Mouse (Mus musculus) heart, embryonic 12.5 days (tissue): ENCODE results near the gene Polm. TPM values are rescaled to one million over a fixed set of nuclear protein-coding genes. Genes with fewer than 3 reads are reported as not detected.

Source experiments
- ATAC-seq: fragments of 200-750 bp; cut with Nextera tagmentation; 2 replicates; pipeline ENCODE4 v1.8.0; 2017; ENCODE audit warnings: moderate TSS enrichment, moderate library complexity; ENCODE audit not compliant: insufficient number of reproducible peaks, low FRiP score
- H3K27ac ChIP-seq: fragments of 300-500 bp; sonication (generic); 2 replicates; pipeline ENCODE4 v1.5.1; 2016; ENCODE audit warnings: mild to moderate bottlenecking, moderate library complexity; ENCODE audit not compliant: poor library complexity, severe bottlenecking
- H3K27me3 ChIP-seq: fragments of 300-500 bp; sonication (generic); replicated peaks from 2 replicates; pipeline ENCODE4 v1.6.1; 2016; ENCODE audit warnings: mild to moderate bottlenecking, moderate library complexity
- H3K36me3 ChIP-seq: fragments of 300-500 bp; sonication (generic); 2 replicates; pipeline ENCODE4 v1.6.1; 2016; ENCODE audit warnings: mild to moderate bottlenecking, moderate library complexity
- H3K4me1 ChIP-seq: fragments of 300-500 bp; sonication (generic); replicated peaks from 2 replicates; pipeline ENCODE4 v1.6.1; 2016; ENCODE audit warnings: mild to moderate bottlenecking
- H3K4me2 ChIP-seq: fragments of 300-500 bp; sonication (generic); 2 replicates; pipeline ENCODE4 v1.6.1; 2016; ENCODE audit warnings: mild to moderate bottlenecking, moderate library complexity
- H3K4me3 ChIP-seq: fragments of 300-500 bp; sonication (generic); 2 replicates; pipeline ENCODE4 v1.5.1; 2016; ENCODE audit warnings: mild to moderate bottlenecking
- H3K9ac ChIP-seq: fragments of 300-500 bp; sonication (generic); 2 replicates; pipeline ENCODE4 v1.6.1; 2016; ENCODE audit warnings: mild to moderate bottlenecking, moderate library complexity
- H3K9me3 ChIP-seq: fragments of 300-500 bp; sonication (generic); replicated peaks from 2 replicates; pipeline ENCODE4 v1.6.1; 2016; ENCODE audit warnings: mild to moderate bottlenecking, moderate library complexity
- WGBS: fragments of 180-500 bp; shearing (Covaris S2); methylation state at CpG from one replicate; pipeline ENCODE4 v1.1.7; 2016; 5-methylcytosine and 5-hydroxymethylcytosine counted together
- polyA plus RNA-seq: library from polyadenylated mRNA; unstranded; fragments of >200 nt; fragmentation: Nextera tagmentation; extraction: Ambion mirVana; gene quantifications from 2 replicates; pipeline ENCODE4 v1.2.1, GENCODE M21; 2016

Polm gene
- polyA plus RNA-seq, 1 experiment from 2014 or later: 8.4 TPM

DNA sequence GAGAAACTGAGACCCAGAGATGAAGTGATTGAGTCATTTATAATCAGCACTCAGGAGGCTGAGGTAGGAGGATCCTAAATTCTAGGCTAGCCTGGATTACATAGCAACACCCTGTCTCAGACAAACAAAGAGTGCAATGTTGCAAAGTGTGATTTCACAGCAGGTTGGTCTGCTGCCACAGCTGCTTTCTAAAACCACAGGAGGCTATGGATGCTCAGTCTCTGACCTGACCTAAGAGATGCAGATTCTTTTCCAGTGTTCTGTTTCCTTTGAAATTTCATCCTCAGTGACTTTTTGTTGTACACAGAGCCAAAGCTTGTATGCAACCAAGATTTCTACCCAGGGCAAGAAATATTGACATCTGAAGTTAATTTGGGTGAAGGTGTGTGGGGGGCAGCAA is 17.7 kb upstream of the Polm start:
- Histone ChIP-seq H3K9me3 (peaks cover 4% of the 10 kb centered on the region; the same call in 1 of the 2 replicates), H3K36me3 (no peaks in the 10 kb centered on the region), H3K27me3 (no peaks in the 10 kb centered on the region; the same call in 1 of the 2 replicates), H3K4me3 (no peak overlapping the region), H3K27ac (no peak overlapping the region), H3K9ac (0 out of 2 replicates have a peak overlapping the region, but pooled peaks have one; percentile 4), H3K4me2 (no peak overlapping the region), H3K4me1 (peaks cover 38% of the 10 kb centered on the region)
- ATAC-seq: no peak

DNA sequence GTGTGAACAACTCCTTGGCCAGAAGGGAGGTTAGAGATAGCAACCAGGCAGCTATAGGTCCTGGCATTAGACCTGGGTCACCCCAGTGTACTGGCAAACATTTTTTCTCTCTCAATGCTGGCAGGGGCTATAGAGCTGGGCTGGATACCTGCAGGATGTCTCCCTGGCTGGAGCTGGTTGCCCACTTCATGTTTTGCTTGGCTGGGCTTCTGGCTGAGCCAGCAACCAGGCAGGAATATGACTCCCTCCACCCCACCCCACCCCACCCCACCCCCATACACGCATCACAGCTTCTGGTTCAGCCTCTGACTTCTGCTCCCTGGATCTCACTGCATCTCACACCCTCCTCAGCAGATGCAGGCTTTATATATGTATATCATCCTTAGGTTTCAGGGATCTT is 14.5 kb upstream of the Polm start:
- ATAC-seq: peak; percentile 47; the same call in 1 of the 2 replicates
- peak overlapping the region; percentile 39; the same call in 1 of the 2 replicates for H3K9ac ChIP-seq
- no peak overlapping the region for H3K27ac ChIP-seq
- peaks cover 51% of the 10 kb centered on the region for H3K4me1 ChIP-seq
- H3K4me2 ChIP-seq: no peak overlapping the region
- no peak overlapping the region for H3K4me3 ChIP-seq
- H3K27me3 ChIP-seq: no peaks in the 10 kb centered on the region
- H3K36me3 ChIP-seq: no peaks in the 10 kb centered on the region
- 0 out of 2 replicates have a peak, but pooled peaks cover 2% of the 10 kb centered on the region for H3K9me3 ChIP-seq
- 24% methylated on average over 1 of the region's 1 CpGs for WGBS

DNA sequence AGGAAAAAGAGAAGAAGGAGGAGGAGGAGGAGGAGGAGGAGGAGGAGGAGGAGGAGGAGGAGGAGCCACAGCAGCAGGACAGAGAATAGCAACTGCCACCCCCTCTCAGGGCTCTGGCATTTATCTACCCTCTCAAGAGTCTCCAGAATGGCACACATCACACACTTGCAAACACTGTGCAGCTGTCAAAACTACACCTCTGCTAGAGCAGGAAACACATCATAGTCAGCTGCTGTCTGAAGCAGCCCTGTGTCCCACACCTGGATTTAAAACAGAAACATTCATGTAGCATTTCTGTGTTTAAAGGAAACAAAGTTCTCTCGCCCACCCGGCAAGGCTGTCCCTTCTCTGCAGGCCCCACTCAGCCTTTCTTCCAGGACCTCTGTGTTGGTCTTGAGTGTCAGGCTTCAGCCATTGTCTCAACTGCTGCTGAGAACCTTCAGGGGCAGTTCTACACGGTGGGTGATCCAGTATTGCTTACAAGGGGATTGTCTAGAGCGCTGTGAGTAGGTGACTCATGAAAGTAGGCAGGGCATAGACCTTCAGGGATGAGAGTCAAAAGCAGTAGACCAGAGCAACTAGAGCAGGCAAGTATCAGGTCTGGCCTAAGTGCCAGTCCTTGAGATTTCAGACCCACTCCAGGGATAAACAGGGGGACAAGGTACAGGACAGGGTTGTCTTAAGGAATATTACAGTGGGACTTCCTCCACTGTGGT is 13.4 kb upstream of the Polm start:
- Histone ChIP-seq H3K9ac (no peak overlapping the region), H3K9me3 (peaks cover 8% of the 10 kb centered on the region; the same call in 1 of the 2 replicates), H3K4me1 (peaks cover 48% of the 10 kb centered on the region), H3K27me3 (no peaks in the 10 kb centered on the region), H3K4me3 (no peak overlapping the region), H3K27ac (peak overlapping the region; percentile 34; the same call in 1 of the 2 replicates), H3K4me2 (no peak overlapping the region), H3K36me3 (no peaks in the 10 kb centered on the region)
- WGBS: 44% methylated on average over 4 of the region's 4 CpGs
- ATAC-seq: 0 out of 2 replicates have a peak, but pooled peaks have one; percentile 10

DNA sequence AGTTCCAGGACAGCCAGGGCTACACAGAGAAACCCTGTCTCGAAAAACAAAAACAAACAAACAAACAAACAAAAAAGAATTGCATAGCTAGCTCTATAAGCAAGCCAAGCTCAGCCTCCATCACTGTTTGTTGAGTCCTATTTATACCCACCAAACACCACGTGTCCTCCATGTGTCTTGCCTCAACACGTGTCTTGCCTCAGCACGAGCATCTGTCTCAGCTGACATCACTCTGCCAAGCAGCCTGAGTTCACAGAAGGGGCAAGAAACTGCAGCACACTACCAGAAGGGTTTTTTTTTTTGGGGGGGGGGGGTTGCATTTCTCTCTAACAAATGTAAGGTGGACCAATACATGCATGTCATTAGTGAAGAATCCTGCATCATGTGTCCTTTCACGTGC is 12.6 kb upstream of the Polm start:
- H3K9me3 ChIP-seq: peaks cover 8% of the 10 kb centered on the region; the same call in 1 of the 2 replicates
- no peak overlapping the region for H3K4me3 ChIP-seq
- H3K9ac ChIP-seq: no peak overlapping the region
- no peaks in the 10 kb centered on the region for H3K36me3 ChIP-seq
- 56% methylated on average over 5 of the region's 5 CpGs for WGBS
- H3K27me3 ChIP-seq: no peaks in the 10 kb centered on the region
- H3K4me2 ChIP-seq: no peak overlapping the region
- H3K4me1 ChIP-seq: peaks cover 43% of the 10 kb centered on the region
- ATAC-seq: no peak
- no peak overlapping the region for H3K27ac ChIP-seq

DNA sequence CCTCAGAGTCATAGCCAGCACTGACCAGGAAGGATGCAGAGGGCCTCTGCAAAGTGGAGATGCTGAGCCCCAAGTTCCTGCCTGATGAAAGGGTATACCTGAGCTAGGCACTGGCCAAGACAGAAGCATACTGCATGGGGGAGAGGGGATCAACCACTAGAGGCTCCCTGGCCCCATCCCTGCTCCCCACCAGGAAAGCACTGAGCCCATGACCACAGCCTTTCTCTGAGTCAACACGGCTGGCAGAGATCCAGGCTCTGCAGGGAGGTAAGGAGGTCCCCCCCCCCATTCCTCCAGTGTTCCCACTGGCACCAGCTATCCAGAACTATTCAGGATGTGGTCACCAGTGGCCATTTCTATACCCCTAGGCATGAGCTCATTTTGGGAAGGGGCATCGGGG is 11.5 kb upstream of the Polm start:
- Histone ChIP-seq H3K4me1 (peaks cover 43% of the 10 kb centered on the region), H3K27ac (no peak overlapping the region), H3K4me3 (no peak overlapping the region), H3K9ac (no peak overlapping the region), H3K27me3 (no peaks in the 10 kb centered on the region), H3K9me3 (peaks cover 10% of the 10 kb centered on the region; the same call in 1 of the 2 replicates), H3K4me2 (no peak overlapping the region), H3K36me3 (no peaks in the 10 kb centered on the region)
- no peak for ATAC-seq
- 69% methylated on average over 2 of the region's 2 CpGs for WGBS

DNA sequence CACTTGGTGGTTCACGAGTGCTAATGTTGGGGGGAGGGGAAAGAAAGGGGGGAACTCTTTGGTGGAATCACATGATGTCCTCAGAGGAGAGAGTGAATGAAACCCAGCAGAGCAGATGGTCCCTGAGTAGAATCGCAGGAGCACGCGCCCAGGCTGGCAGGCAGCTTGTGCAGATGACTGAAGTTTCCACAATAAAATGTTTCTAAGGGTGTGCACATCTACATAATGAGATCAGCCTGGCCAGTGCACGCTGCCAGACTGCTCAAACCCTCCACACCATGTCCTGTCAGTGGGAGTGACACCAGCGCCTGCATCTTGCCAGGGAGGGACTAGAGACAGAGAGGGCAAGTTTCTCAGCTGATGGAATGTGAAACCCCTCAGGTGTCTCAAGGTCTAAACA is 10.9 kb upstream of the Polm start:
- 55% methylated on average over 6 of the region's 6 CpGs for WGBS

DNA sequence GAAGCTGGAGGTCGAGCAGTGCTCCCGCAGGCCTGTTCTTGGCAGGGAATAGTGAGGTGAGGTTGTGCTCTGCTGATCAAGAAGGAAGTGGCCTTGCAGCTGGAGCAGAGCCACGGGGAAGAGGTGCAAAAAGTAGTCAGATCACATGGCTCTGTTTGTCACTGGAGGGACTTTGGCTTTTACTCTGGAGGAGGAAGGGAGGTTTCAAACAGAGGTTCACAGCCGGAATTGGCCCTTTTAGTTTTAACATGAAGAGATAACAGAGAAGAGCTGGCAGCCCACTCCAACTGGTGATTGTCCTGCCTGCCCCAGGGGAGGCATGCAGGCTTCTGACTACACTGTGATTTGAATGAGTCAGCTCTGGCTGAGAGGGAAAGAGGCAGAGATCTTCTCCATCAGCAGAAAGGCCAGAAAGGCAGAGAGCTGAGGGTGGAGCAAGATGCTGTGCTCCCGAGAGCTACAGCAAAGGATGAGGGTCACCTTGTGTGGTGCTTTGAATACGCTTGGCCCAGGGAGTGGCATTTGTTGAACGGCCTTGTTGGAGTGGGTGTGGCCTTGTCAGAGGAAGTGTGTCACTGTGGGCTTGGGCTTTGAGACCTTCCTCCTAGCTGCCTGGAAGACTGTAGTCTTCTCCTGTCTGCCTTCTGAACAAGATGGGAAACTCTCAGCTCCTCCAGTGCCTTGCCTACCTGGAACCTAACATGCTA is 9.0 kb upstream of the Polm start:
- Histone ChIP-seq H3K9ac (no peak overlapping the region), H3K4me2 (no peak overlapping the region), H3K27ac (peak overlapping the region; percentile 36), H3K4me1 (peaks cover 34% of the 10 kb centered on the region), H3K4me3 (no peak overlapping the region), H3K36me3 (no peaks in the 10 kb centered on the region), H3K9me3 (peaks cover 23% of the 10 kb centered on the region), H3K27me3 (no peaks in the 10 kb centered on the region)
- WGBS: 42% methylated on average over 7 of the region's 7 CpGs
- no peak for ATAC-seq

More for the DNA sequence above, 10.9 kb upstream of the Polm start:
- Histone ChIP-seq H3K4me3 (no peak overlapping the region), H3K9ac (no peak overlapping the region), H3K4me2 (no peak overlapping the region), H3K9me3 (peaks cover 13% of the 10 kb centered on the region; the same call in 1 of the 2 replicates), H3K4me1 (peaks cover 43% of the 10 kb centered on the region), H3K27me3 (no peaks in the 10 kb centered on the region), H3K36me3 (no peaks in the 10 kb centered on the region), H3K27ac (no peak overlapping the region; the same call in 1 of the 2 replicates)
- ATAC-seq: 0 out of 2 replicates have a peak, but pooled peaks have one; percentile 29

DNA sequence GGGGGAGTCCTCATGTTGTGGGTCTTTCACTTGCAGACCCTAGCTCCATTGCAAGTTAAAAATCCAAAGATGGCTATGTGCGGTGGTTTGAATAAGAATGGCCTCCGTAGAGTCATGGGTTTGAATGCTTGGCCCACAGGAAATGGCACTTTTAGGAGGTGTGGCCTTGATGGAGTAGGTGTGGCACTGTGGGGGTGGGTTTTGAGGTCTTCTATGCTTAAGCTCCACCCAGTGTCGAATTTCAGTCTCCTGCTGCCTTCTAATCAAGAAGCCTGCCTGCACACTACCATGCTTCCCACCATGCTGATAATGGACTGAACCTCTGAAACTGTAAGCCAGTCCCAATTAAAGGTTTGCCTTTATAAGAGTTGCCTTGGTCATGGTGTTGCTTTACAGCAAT is 5.3 kb upstream of the Polm start:
- Histone ChIP-seq H3K27me3 (no peaks in the 10 kb centered on the region), H3K27ac (no peak overlapping the region), H3K9ac (no peak overlapping the region), H3K4me2 (no peak overlapping the region), H3K4me1 (peaks cover 8% of the 10 kb centered on the region; the same call in 1 of the 2 replicates), H3K9me3 (peaks cover 32% of the 10 kb centered on the region), H3K36me3 (no peaks in the 10 kb centered on the region), H3K4me3 (no peak overlapping the region)
- WGBS: 79% methylated on average over 3 of the region's 3 CpGs
- no peak for ATAC-seq

DNA sequence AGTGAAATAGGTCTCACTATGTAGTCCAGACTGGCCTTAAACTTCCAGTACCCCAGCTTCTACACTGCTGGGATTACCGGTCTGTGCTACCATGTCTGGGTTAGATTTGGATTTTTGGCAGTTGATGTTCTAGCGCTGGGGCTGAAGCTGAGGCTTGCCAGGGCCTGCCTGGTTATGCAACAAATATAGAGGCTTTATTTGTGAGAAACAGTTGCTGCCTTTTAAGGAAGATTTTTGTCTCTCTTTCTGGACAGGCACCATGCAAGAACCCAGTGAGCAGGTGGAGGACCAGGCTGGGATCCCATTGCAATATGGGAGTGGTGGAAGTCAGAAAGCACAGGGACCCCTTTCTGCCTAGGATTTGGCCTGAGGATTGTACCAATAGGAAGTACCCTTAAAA is 3.9 kb upstream of the Polm start:
- 95% methylated on average over 2 of the region's 2 CpGs for WGBS

DNA sequence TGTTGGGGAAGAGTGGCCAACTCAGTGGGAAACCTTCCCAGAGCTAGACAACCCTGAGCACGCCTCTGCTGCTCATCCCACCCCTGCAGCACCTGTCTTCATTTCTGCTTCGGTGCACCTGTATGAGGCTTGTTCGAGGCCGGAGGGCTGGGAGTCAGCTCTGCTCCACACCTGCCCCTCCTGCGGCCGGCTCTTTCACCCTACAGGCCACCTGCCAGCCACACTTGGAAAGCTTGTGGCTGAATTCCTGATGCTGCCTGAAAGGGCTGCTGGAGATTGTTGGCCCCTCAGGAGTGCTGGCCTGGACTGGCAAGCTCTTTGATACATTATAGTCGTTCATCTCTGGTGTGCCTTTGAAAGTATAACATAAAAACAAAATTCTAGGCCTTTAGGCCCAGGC is 2.5 kb upstream of the Polm start:
- Histone ChIP-seq H3K27ac (no peak overlapping the region), H3K4me3 (no peak overlapping the region), H3K27me3 (no peaks in the 10 kb centered on the region), H3K4me1 (peaks cover 9% of the 10 kb centered on the region; the same call in 1 of the 2 replicates), H3K36me3 (0 out of 2 replicates have a peak, but pooled peaks cover under 1% of the 10 kb centered on the region), H3K4me2 (no peak overlapping the region), H3K9me3 (peaks cover 24% of the 10 kb centered on the region), H3K9ac (no peak overlapping the region)
- 71% methylated on average over 7 of the region's 7 CpGs for WGBS
- no peak for ATAC-seq

More for the DNA sequence above, 3.9 kb upstream of the Polm start:
- Histone ChIP-seq H3K27me3 (no peaks in the 10 kb centered on the region), H3K4me1 (peaks cover 6% of the 10 kb centered on the region; the same call in 1 of the 2 replicates), H3K9ac (no peak overlapping the region), H3K4me2 (no peak overlapping the region), H3K36me3 (no peaks in the 10 kb centered on the region), H3K27ac (no peak overlapping the region), H3K9me3 (peaks cover 24% of the 10 kb centered on the region), H3K4me3 (no peak overlapping the region)
- ATAC-seq: no peak

DNA sequence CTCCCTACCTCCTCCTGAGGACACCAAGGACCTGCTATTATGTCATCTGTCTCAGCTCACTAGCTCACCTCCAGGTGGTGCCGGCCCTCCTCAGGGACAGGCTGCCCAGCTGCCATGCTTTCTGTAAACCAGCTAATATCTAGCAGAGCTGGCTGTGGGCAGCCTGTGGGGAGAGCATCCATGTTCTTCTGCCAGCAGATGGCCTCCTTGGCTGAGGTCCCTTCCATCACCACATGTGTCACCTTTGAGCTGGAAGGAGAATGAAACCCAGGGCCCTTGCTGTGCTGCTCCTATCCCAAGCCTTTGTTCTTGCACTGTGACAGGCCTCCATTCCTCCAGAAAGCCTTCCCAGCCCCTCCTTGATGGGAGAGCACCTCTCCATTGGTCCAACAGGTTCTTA is 1.7 kb downstream of the Polm start:
- H3K27ac ChIP-seq: no peak overlapping the region
- peaks cover 42% of the 10 kb centered on the region for H3K36me3 ChIP-seq
- 59% methylated on average over 1 of the region's 1 CpGs for WGBS
- no peak overlapping the region for H3K9ac ChIP-seq
- no peaks in the 10 kb centered on the region for H3K27me3 ChIP-seq
- H3K4me3 ChIP-seq: no peak overlapping the region
- no peak overlapping the region for H3K4me2 ChIP-seq
- peaks cover 3% of the 10 kb centered on the region; the same call in 1 of the 2 replicates for H3K9me3 ChIP-seq
- ATAC-seq: no peak
- H3K4me1 ChIP-seq: peaks cover 12% of the 10 kb centered on the region
